Mouse (Mus musculus): ENCODE measurements around the gene Mllt1. TPM values are rescaled to one million over a fixed set of nuclear protein-coding genes. Genes with fewer than 3 reads are reported as not detected.

The Mllt1 gene
- polyA plus RNA-seq, 1 experiment from 2014 or later, result 27.2 TPM

GRCm38 (mm10) chr17:56874936-56875651 is 60.1 kb downstream of the Mllt1 start, which contains the start of gene 1700061G19Rik:
TSS of gene 1700061G19Rik (plus strand) at chr17:56875477.
- no peak for DNase-seq (ENCODE audit: low spot score)

GRCm38 (mm10) chr17:56874237-56874636 is 61.0 kb downstream of the Mllt1 start, which contains the start of gene Acsbg2:
TSS of gene Acsbg2 (minus strand) at chr17:56874447.
- ATAC-seq (replicated peaks; ENCODE audit: insufficient number of reproducible peaks, low FRiP score, low TSS enrichment, low read depth), result no peak
- Histone ChIP-seq H3K4me1 (ENCODE audit: control insufficient read depth, insufficient read depth, low read length) (no peaks in the 10 kb centered on the region), H3K4me2 (ENCODE audit: low read depth, low read length) (no peak within 1 kb of the TSS), H3K27me3 (ENCODE audit: control insufficient read depth, insufficient read depth, low read length) (no peaks in the 10 kb centered on the region), H3K36me3 (replicated peaks; ENCODE audit: control insufficient read depth, insufficient read depth, low read depth, low read length) (no peaks in the 10 kb centered on the region), H3K4me3 (ENCODE audit: low read depth, low read length) (no peak within 1 kb of the TSS), H3K27ac (replicated peaks; ENCODE audit: low read depth, low read length) (no peak within 1 kb of the TSS), H3K9ac (replicated peaks; ENCODE audit: low read length) (no peak within 1 kb of the TSS), H3K9me3 (replicated peaks; ENCODE audit: control insufficient read depth, low read length) (no peaks in the 10 kb centered on the region; the same call in 1 of the 2 replicates)
- WGBS, result 93% methylated on average over 2 of the region's 2 CpGs
- DNase-seq (ENCODE audit: low spot score), result no peak

More at GRCm38 (mm10) chr17:56874936-56875651, 60.1 kb downstream of the Mllt1 start, which contains the start of gene 1700061G19Rik:
- Histone ChIP-seq H3K36me3 (replicated peaks; ENCODE audit: control insufficient read depth, insufficient read depth, low read depth, low read length) (no peaks in the 10 kb centered on the region), H3K4me3 (ENCODE audit: low read depth, low read length) (no peak within 1 kb of the TSS), H3K9me3 (replicated peaks; ENCODE audit: control insufficient read depth, low read length) (no peaks in the 10 kb centered on the region; the same call in 1 of the 2 replicates), H3K9ac (replicated peaks; ENCODE audit: low read length) (no peak within 1 kb of the TSS), H3K27ac (replicated peaks; ENCODE audit: low read depth, low read length) (no peak within 1 kb of the TSS), H3K4me1 (ENCODE audit: control insufficient read depth, insufficient read depth, low read length) (no peaks in the 10 kb centered on the region), H3K4me2 (ENCODE audit: low read depth, low read length) (no peak within 1 kb of the TSS), H3K27me3 (ENCODE audit: control insufficient read depth, insufficient read depth, low read length) (no peaks in the 10 kb centered on the region)
- no peak for ATAC-seq (replicated peaks; ENCODE audit: insufficient number of reproducible peaks, low FRiP score, low TSS enrichment, low read depth)
- 86% methylated on average over 12 of the region's 12 CpGs for WGBS

- Histone ChIP-seq H3K27me3 (ENCODE audit: control insufficient read depth, insufficient read depth, low read length) (no peaks in the 10 kb centered on the region), H3K4me1 (ENCODE audit: control insufficient read depth, insufficient read depth, low read length) (no peaks in the 10 kb centered on the region), H3K9me3 (replicated peaks; ENCODE audit: control insufficient read depth, low read length) (no peaks in the 10 kb centered on the region; the same call in 1 of the 2 replicates), H3K27ac (replicated peaks; ENCODE audit: low read depth, low read length) (no peak overlapping the region), H3K36me3 (replicated peaks; ENCODE audit: control insufficient read depth, insufficient read depth, low read depth, low read length) (no peaks in the 10 kb centered on the region), H3K4me3 (ENCODE audit: low read depth, low read length) (no peak overlapping the region), H3K4me2 (ENCODE audit: low read depth, low read length) (no peak overlapping the region), H3K9ac (replicated peaks; ENCODE audit: low read length) (no peak overlapping the region)
- 71% methylated on average over 7 of the region's 7 CpGs for WGBS
- DNase-seq (ENCODE audit: low spot score) (no peak), ATAC-seq (replicated peaks; ENCODE audit: insufficient number of reproducible peaks, low FRiP score, low TSS enrichment, low read depth) (no peak)
These were observed 62.7 kb downstream of the Mllt1 start for GRCm38 (mm10) chr17:56872512-56872911.

GRCm38 (mm10) chr17:56871767-56872166 is 63.4 kb downstream of the Mllt1 start:
- no peaks in the 10 kb centered on the region; the same call in 1 of the 2 replicates for H3K9me3 ChIP-seq (replicated peaks; ENCODE audit: control insufficient read depth, low read length)
- no peaks in the 10 kb centered on the region for H3K27me3 ChIP-seq (ENCODE audit: control insufficient read depth, insufficient read depth, low read length)
- H3K4me2 ChIP-seq (ENCODE audit: low read depth, low read length), result no peak overlapping the region
- H3K27ac ChIP-seq (replicated peaks; ENCODE audit: low read depth, low read length), result no peak overlapping the region
- H3K9ac ChIP-seq (replicated peaks; ENCODE audit: low read length), result no peak overlapping the region
- no peak for ATAC-seq (replicated peaks; ENCODE audit: insufficient number of reproducible peaks, low FRiP score, low TSS enrichment, low read depth)
- no peaks in the 10 kb centered on the region for H3K4me1 ChIP-seq (ENCODE audit: control insufficient read depth, insufficient read depth, low read length)
- H3K36me3 ChIP-seq (replicated peaks; ENCODE audit: control insufficient read depth, insufficient read depth, low read depth, low read length), result no peaks in the 10 kb centered on the region
- no peak for DNase-seq (ENCODE audit: low spot score)
- 71% methylated on average over 8 of the region's 8 CpGs for WGBS
- H3K4me3 ChIP-seq (ENCODE audit: low read depth, low read length), result no peak overlapping the region

GRCm38 (mm10) chr17:56870287-56870953 is 64.8 kb downstream of the Mllt1 start:
- Histone ChIP-seq H3K9me3 (replicated peaks; ENCODE audit: control insufficient read depth, low read length) (no peaks in the 10 kb centered on the region; the same call in 1 of the 2 replicates), H3K4me3 (ENCODE audit: low read depth, low read length) (no peak overlapping the region), H3K27me3 (ENCODE audit: control insufficient read depth, insufficient read depth, low read length) (no peaks in the 10 kb centered on the region), H3K4me2 (ENCODE audit: low read depth, low read length) (no peak overlapping the region), H3K36me3 (replicated peaks; ENCODE audit: control insufficient read depth, insufficient read depth, low read depth, low read length) (no peaks in the 10 kb centered on the region), H3K4me1 (ENCODE audit: control insufficient read depth, insufficient read depth, low read length) (no peaks in the 10 kb centered on the region), H3K27ac (replicated peaks; ENCODE audit: low read depth, low read length) (no peak overlapping the region), H3K9ac (replicated peaks; ENCODE audit: low read length) (no peak overlapping the region)
- DNase-seq (ENCODE audit: low spot score) (no peak), ATAC-seq (replicated peaks; ENCODE audit: insufficient number of reproducible peaks, low FRiP score, low TSS enrichment, low read depth) (no peak)
- WGBS, result 66% methylated on average over 15 of the region's 15 CpGs

- Histone ChIP-seq H3K4me3 (ENCODE audit: low read depth, low read length) (no peak overlapping the region), H3K27ac (replicated peaks; ENCODE audit: low read depth, low read length) (no peak overlapping the region), H3K4me2 (ENCODE audit: low read depth, low read length) (no peak overlapping the region), H3K27me3 (ENCODE audit: control insufficient read depth, insufficient read depth, low read length) (no peaks in the 10 kb centered on the region), H3K9ac (replicated peaks; ENCODE audit: low read length) (no peak overlapping the region), H3K36me3 (replicated peaks; ENCODE audit: control insufficient read depth, insufficient read depth, low read depth, low read length) (no peaks in the 10 kb centered on the region), H3K9me3 (replicated peaks; ENCODE audit: control insufficient read depth, low read length) (no peaks in the 10 kb centered on the region; the same call in 1 of the 2 replicates), H3K4me1 (ENCODE audit: control insufficient read depth, insufficient read depth, low read length) (no peaks in the 10 kb centered on the region)
- 58% methylated on average over 9 of the region's 9 CpGs for WGBS
- DNase-seq (ENCODE audit: low spot score) (no peak), ATAC-seq (replicated peaks; ENCODE audit: insufficient number of reproducible peaks, low FRiP score, low TSS enrichment, low read depth) (no peak)
These were observed 65.7 kb downstream of the Mllt1 start for GRCm38 (mm10) chr17:56869481-56869977.

GRCm38 (mm10) chr17:56866071-56866470 is 69.1 kb downstream of the Mllt1 start:
- WGBS, result 73% methylated on average over 7 of the region's 7 CpGs
- Histone ChIP-seq H3K27ac (replicated peaks; ENCODE audit: low read depth, low read length) (no peak overlapping the region), H3K4me2 (ENCODE audit: low read depth, low read length) (no peak overlapping the region), H3K4me1 (ENCODE audit: control insufficient read depth, insufficient read depth, low read length) (no peaks in the 10 kb centered on the region), H3K36me3 (replicated peaks; ENCODE audit: control insufficient read depth, insufficient read depth, low read depth, low read length) (no peaks in the 10 kb centered on the region), H3K27me3 (ENCODE audit: control insufficient read depth, insufficient read depth, low read length) (no peaks in the 10 kb centered on the region), H3K9ac (replicated peaks; ENCODE audit: low read length) (no peak overlapping the region), H3K9me3 (replicated peaks; ENCODE audit: control insufficient read depth, low read length) (no peaks in the 10 kb centered on the region; the same call in 1 of the 2 replicates), H3K4me3 (ENCODE audit: low read depth, low read length) (no peak overlapping the region)
- DNase-seq (ENCODE audit: low spot score) (no peak), ATAC-seq (replicated peaks; ENCODE audit: insufficient number of reproducible peaks, low FRiP score, low TSS enrichment, low read depth) (no peak)

- Histone ChIP-seq H3K9ac (replicated peaks; ENCODE audit: low read length) (no peak overlapping the region), H3K4me3 (ENCODE audit: low read depth, low read length) (no peak overlapping the region), H3K4me2 (ENCODE audit: low read depth, low read length) (no peak overlapping the region), H3K36me3 (replicated peaks; ENCODE audit: control insufficient read depth, insufficient read depth, low read depth, low read length) (no peaks in the 10 kb centered on the region), H3K9me3 (replicated peaks; ENCODE audit: control insufficient read depth, low read length) (no peaks in the 10 kb centered on the region), H3K27ac (replicated peaks; ENCODE audit: low read depth, low read length) (no peak overlapping the region), H3K4me1 (ENCODE audit: control insufficient read depth, insufficient read depth, low read length) (no peaks in the 10 kb centered on the region), H3K27me3 (ENCODE audit: control insufficient read depth, insufficient read depth, low read length) (no peaks in the 10 kb centered on the region)
- no peak; the same call in 1 of the 2 replicates for ATAC-seq (replicated peaks; ENCODE audit: insufficient number of reproducible peaks, low FRiP score, low TSS enrichment, low read depth)
- 64% methylated on average over 3 of the region's 3 CpGs for WGBS
- no peak for DNase-seq (ENCODE audit: low spot score)
These were observed 74.0 kb downstream of the Mllt1 start for GRCm38 (mm10) chr17:56861197-56861596.
